Mouse (Mus musculus) layer of hippocampus, adult 18-20 months (tissue): Measurements from ENCODE around the gene Cd81. TPM values are rescaled to one million over a fixed set of nuclear protein-coding genes. Genes with fewer than 3 reads are reported as not detected.

ENCODE experiments used
- DNase-seq, 2 experiments: peaks; one replicate each; pipeline ENCODE4 v3.0.0; 2022; ENCODE audit warnings: low spot score in 2 of 2
- total RNA-seq, 2 experiments: library from RNA; stranded (reverse); gene quantifications; 2 replicates each; pipeline ENCODE4 v1.2.3; 2021

The Cd81 gene
- total RNA-seq, 2 experiments from 2014 or later, result 459 to 481 TPM

GRCm38 (mm10) chr7:143108996-143109660, 56.6 kb downstream of the Cd81 start:
- no peak for DNase-seq

GRCm38 (mm10) chr7:143109696-143110095, 57.2 kb downstream of the Cd81 start:
- DNase-seq, result no peak

- DNase-seq, result no peak
Measured at GRCm38 (mm10) chr7:143110803-143111202, 58.3 kb downstream of the Cd81 start.

DNA sequence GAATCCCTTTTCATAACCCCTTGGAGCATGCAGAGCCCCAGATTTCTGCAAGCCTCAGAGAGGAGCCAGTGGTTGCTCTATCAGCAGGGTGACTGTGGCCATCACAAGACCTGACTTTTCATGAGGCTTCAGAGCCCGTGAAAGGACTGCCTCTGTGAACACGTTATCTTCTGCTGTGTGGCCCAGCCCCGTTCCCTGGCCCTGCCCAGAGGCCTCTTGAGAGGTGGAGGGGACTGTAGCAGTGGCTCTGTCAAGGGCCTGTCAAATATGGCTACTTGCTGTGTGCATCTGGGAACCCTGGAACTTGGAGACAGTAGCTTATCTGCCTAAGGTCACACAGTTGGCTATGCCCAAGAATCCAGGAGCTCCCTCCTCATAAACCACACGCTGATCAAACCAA, 59.2 kb downstream of the Cd81 start:
- DNase-seq, result no peak

DNA sequence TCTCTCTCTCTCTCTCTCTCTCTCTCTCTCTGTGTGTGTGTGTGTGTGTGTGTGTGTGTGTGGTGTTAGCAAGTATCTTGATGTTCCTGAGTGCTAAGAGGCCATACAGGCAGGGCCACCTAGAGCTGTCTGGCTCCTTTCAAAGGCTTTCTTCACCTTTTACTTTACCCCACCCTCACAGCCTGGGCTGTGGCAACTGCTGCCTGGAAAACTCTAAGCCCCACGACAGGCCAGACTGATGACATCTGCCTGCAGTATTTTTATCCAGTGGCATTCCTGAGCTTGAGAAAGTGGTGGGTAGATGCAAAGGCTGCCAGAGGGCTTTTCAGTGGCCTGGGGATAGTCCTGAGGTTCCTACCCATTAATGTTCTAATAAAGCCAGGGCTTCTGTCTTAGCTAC, 59.9 kb downstream of the Cd81 start:
- no peak for DNase-seq

DNA sequence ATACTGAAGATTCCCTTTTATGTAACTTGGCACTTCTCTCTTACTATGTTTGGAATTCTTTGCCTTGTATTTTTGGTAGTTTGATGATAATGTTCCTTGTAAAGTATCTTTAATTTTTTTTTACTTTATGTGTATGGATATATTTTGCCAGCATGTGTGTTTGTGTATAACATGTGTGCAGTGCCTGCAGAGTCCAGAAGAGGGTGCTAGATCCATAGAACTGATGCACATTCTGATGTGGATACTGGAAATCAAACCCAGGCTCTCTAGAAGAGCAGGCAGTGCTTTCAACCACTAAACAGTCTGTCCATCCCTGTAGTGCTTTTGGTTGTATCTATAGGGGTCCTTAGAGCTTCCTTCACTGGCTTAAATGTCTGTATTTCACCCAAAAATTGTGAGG, 62.2 kb downstream of the Cd81 start:
- no peak for DNase-seq

DNA sequence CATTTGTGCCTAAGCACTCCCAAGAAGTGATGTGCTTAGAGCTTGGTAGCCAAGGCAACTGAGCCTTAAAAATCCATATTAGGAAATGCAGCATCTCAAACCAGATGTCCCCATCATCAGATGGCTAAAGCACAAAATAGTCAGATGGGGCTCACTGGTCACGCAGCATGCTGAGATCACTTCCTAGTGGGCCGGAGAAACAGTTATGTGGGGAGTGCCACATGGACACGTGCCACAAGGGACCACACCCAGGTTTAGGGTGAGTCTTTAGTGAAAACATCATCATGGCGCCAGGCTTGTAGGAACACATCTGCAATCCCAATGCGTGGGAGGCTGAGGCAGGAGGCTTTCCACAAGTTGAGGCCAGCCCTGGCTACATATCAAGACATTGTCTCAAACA, 64.0 kb downstream of the Cd81 start:
- no peak for DNase-seq

Other genes starting within 250 kb of the Cd81 start
- under 1 TPM; 0.58 to 0.82 TPM for gene Th, start 121.6 kb upstream of the Cd81 start, total RNA-seq
- under 1 TPM in 1 of 2 experiments, not detected in 1; 0.52 TPM for gene Ascl2, start 83.5 kb upstream of the Cd81 start, total RNA-seq
- under 1 TPM in 1 of 2 experiments, not detected in 1; 0.17 TPM for gene Tspan32, start 47.7 kb upstream of the Cd81 start, total RNA-seq
- 10 to 100 TPM; 39.1 to 48.2 TPM for gene Tssc4, start 16.5 kb downstream of the Cd81 start, total RNA-seq
- under 1 TPM in 1 of 2 experiments, not detected in 1; 0.07 TPM for gene Trpm5, start 41.9 kb downstream of the Cd81 start, total RNA-seq
- under 1 TPM; 0.28 to 0.40 TPM for gene Kcnq1, start 53.6 kb downstream of the Cd81 start, total RNA-seq